Comparison of ENCODE assay signal across 8 mouse cellular contexts in the genomic region with DNA sequence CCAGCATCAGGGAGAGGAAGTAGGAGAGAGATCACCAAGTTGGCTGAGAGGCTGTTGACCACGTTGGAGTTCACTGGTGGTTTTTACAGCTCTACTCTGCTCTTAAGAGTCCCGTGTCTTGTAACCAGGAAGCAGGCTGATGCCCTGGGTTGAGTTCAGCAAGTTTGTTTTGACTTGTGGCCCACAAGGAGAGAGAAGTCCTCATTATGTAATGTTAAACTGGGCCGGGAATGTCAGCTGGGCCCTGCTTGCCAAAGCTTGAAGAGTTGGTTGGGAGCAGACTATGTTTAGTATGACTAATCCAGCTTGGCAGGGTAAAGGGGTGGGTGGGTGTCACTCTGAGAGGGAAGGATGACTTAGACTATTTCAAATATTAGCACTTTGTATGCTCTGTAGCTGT.
A peak's percentile ranks its signal among the peaks of the same experiment; 100 is the strongest.
DNase-seq lines count a peak whose midpoint lies in the region; ATAC-seq and TF ChIP-seq lines count a peak whose summit lies in the region.

No protein-coding gene starts in this region.

- 57% methylated on average over 3 of the region's 3 CpGs for WGBS in hindbrain, embryonic 12.5 days
- WGBS in thymus, adult 2 months: 24% methylated on average over 3 of the region's 3 CpGs

- no peak for TF ChIP-seq POLR2A in thymus, adult 2 months (IDR thresholded peaks at IDR 0.05; ENCODE audit: control insufficient read depth, extremely low read depth, insufficient read depth, low read length, poor library complexity)

- intact Hi-C loops in heart, postnatal 25 days (cut with DNase I): loop anchor here (2.0 to 10.0 kb wide), 2 partner anchors 332 to 462 kb away; no protein-coding TSS in a partner anchor

- no peak overlapping the region for H3K27ac ChIP-seq in hindbrain, embryonic 12.5 days
- no peak overlapping the region for H3K27ac ChIP-seq in thymus, adult 2 months (ENCODE audit: control insufficient read depth, insufficient read depth, low read length)

- H3K4me2 ChIP-seq in hindbrain, embryonic 12.5 days (replicated peaks): no peak overlapping the region

- H3K4me1 ChIP-seq in hindbrain, embryonic 12.5 days: peaks cover 20% of the 10 kb centered on the region
- no peaks in the 10 kb centered on the region for H3K4me1 ChIP-seq in thymus, adult 2 months (replicated peaks; ENCODE audit: control insufficient read depth, insufficient read depth, low read length)

- H3K9ac ChIP-seq in hindbrain, embryonic 12.5 days: no peak overlapping the region

- no peak overlapping the region for H3K4me3 ChIP-seq in hindbrain, embryonic 12.5 days
- no peak overlapping the region for H3K4me3 ChIP-seq in thymus, adult 2 months (ENCODE audit: control insufficient read depth, insufficient read depth, low read length)

- no peak for TF ChIP-seq CTCF in thymus, adult 2 months (IDR thresholded peaks at IDR 0.05; ENCODE audit: borderline replicate concordance, control insufficient read depth, extremely low read depth, insufficient read depth, low read length, poor library complexity)

- DNase-seq in layer of hippocampus, adult 11-12 months (ENCODE audit: low spot score): peak; percentile 33
- no peak for DNase-seq in layer of hippocampus, adult 9-10 months (ENCODE audit: low spot score)
- peak; percentile 71 for DNase-seq in heart, postnatal 25 days (ENCODE audit: low spot score)
- peak; percentile 75 for DNase-seq in lung, postnatal 25 days (ENCODE audit: low spot score)
- no peak for DNase-seq in right cerebral cortex, postnatal 14 days
- DNase-seq in thymus, adult 2 months: no peak

- H3K27me3 ChIP-seq in hindbrain, embryonic 12.5 days: peaks cover 3% of the 10 kb centered on the region; the same call in 1 of the 2 replicates
- no peaks in the 10 kb centered on the region for H3K27me3 ChIP-seq in thymus, adult 2 months (ENCODE audit: control insufficient read depth, insufficient read depth, low read length)

- H3K36me3 ChIP-seq in hindbrain, embryonic 12.5 days: no peaks in the 10 kb centered on the region
- H3K36me3 ChIP-seq in thymus, adult 2 months (ENCODE audit: control insufficient read depth, insufficient read depth, low read length): no peaks in the 10 kb centered on the region

- ATAC-seq in common myeloid progenitor, adult 5-6 weeks (replicated peaks; ENCODE audit: low read depth, poor library complexity, severe bottlenecking): 0 out of 2 replicates have a peak, but pooled peaks have one; percentile 36
- no peak for ATAC-seq in hindbrain, embryonic 12.5 days (ENCODE audit: low FRiP score)

- H3K9me3 ChIP-seq in hindbrain, embryonic 12.5 days (replicated peaks): no peaks in the 10 kb centered on the region

Comparison
In these comparisons a context has a peak if more than half of its experiments do, and no peak if none do; other contexts are left out.
1. DNase-seq: peak in layer of hippocampus, adult 11-12 months (single experiment), heart, postnatal 25 days (single experiment) and lung, postnatal 25 days (single experiment); none in layer of hippocampus, adult 9-10 months (single experiment), right cerebral cortex, postnatal 14 days (single experiment) and thymus, adult 2 months (single experiment).